Mouse (Mus musculus): ENCODE measurements at regions not wholly inside any gene's neighbourhood (a gene's known extent, or its start where the extent isn't known, plus 50 kb on each side); places are given as distances from the start of the nearest gene placed in this dataset.

- DNase-seq (ENCODE audit: low spot score), result no peak
Measured at GRCm38 (mm10) chr19:18200105-18200782, 362.8 kb upstream of the Pcsk5 start.

- no peak for DNase-seq (ENCODE audit: low spot score)
Measured at GRCm38 (mm10) chr19:18189102-18189742, 351.8 kb upstream of the Pcsk5 start.

DNA sequence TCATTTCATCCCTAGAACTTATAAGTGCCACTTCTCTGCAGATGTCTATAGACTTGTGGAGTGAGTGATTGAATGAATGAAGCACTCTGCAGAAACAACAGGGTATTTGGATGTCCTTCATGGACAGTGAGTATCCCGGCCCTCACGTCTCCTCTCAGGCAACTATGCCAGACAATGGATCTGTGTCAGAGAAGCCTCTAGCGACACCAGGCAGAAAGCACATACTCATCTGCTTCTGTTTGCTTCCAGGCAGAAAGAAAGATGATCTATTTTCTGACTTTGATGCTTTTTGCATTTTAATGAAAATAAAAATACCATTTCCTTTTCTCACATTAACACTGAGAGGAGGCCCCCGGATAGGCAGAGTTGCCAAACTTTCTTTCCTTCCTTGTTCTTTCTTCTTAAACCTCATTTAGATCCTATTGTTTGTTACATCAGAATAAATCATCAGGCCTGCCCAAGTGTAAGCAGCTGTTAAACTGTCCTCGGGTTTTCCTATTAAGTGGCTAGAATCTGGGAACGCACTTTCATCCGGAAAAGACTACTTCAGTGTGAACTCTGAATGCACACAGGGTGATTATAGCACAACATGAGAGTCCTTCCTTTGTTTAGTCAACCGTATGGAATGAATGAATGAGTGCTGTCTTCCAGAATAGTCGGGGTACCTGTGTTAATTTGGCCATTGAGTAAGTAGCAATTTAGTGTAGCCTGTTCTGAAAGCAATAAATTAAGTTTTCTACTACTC is 350.9 kb upstream of the Pcsk5 start:
- DNase-seq (ENCODE audit: low spot score), result no peak

- DNase-seq (ENCODE audit: low spot score), result no peak
Measured at GRCm38 (mm10) chr19:18185767-18186554, 348.5 kb upstream of the Pcsk5 start.

- DNase-seq (ENCODE audit: low spot score), result no peak
Measured at GRCm38 (mm10) chr19:18185211-18185610, 347.8 kb upstream of the Pcsk5 start.

GRCm38 (mm10) chr19:18176200-18176599 is 338.8 kb upstream of the Pcsk5 start:
- DNase-seq (ENCODE audit: low spot score), result no peak

DNA sequence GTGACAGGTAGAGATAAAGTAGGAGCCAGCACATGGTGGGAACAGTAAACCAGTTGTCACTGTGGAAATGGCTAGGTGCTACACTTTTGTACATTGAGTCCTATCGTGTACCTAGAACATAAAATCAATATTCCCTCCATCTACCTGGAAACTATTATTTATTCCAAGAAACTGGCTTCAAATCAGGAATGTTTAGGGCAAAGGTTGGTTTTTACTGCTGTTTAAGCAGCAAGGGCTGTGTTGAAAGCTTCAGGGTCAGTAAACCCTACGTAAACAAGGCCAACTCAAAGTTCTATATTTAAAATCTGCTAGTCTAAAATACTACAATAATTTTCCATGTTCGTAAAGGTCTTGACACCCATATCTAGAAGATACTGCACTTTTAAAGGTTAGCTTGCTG is 309.1 kb upstream of the Pcsk5 start:
- no peak for DNase-seq (ENCODE audit: low spot score)

DNA sequence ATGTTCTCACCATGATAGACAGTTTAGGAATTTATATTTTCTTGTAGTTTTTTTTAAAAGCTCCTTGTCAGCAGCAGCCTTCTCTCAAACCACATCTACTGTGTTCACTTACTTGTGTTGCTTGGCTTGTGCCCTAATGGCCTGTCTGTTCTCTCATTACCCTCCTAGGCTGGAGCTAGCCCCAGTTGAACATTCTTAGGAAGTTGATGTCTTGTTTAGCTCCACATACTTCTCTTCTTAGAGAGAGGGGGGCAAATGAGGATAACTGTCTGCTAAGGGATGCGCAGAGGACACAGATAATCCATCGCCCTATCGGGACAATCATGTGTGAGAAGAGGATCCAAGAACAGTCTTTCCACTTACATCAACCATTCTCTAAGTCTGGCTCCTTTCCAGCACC is 293.5 kb upstream of the Pcsk5 start:
- no peak for DNase-seq (ENCODE audit: low spot score)

DNA sequence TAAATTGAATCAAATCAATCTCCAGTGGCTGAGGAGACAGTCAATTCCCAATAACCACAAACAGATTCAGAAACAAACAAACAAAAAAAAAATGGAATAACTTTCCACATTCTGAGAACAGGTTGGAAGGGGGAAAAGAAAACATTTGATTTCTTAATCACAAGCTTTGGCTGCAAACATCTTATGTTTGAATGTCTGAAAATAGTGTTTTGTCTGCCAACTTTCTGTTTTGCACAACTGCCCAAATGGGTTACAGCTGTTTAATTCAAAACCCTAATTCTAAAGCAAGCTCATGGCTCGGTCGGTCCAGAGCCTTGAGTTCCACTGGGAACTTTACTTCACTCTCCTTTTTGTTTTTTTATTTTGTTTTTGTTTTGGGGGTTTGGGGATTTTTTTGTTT is 291.4 kb upstream of the Pcsk5 start:
- no peak for DNase-seq (ENCODE audit: low spot score)

- DNase-seq (ENCODE audit: low spot score), result no peak
Measured at GRCm38 (mm10) chr19:18106236-18106635, 268.8 kb upstream of the Pcsk5 start.

DNA sequence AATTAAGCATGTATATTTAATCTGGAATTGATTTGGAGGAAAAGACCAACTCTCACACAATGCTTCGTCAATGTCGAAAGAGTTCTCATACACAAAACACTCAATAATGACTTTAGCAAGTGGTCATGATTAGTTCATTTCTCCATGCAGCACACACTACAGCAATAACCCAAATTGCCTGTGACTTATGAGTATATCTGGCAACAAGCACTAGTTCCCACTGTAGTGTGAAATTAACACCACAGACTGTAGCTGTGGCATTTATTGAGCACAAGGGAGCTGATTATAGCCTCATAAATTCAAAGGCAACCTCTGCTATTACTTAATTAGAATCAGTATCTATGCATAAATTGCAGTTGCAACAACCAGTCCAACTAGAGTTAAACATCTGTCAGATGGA is 267.2 kb upstream of the Pcsk5 start:
- no peak for DNase-seq (ENCODE audit: low spot score)

GRCm38 (mm10) chr19:18101423-18102341 is 264.2 kb upstream of the Pcsk5 start:
- no peak for DNase-seq (ENCODE audit: low spot score)

GRCm38 (mm10) chr19:18083312-18083711 is 245.9 kb upstream of the Pcsk5 start:
- no peak for DNase-seq (ENCODE audit: low spot score)

DNA sequence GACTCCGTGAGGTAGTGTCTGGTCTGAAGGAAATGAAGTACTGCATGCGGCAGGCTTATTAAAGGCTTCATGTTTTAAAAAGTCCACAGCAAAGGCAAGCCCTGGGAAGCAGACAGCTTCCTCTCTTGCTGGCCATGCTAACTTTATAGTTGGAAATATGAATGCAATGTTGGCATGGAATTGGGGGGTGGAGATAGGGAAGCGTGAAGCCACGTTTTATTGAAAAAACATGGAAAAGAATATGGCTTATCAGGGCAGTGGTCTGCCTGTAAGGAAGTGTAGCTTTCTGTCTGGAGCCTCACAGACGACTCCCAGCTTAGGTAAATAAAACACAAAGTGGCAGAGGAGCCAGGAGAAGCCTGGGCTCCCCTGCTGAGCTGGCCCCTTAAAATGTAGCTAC is 231.5 kb upstream of the Pcsk5 start:
- DNase-seq (ENCODE audit: low spot score), result no peak

DNA sequence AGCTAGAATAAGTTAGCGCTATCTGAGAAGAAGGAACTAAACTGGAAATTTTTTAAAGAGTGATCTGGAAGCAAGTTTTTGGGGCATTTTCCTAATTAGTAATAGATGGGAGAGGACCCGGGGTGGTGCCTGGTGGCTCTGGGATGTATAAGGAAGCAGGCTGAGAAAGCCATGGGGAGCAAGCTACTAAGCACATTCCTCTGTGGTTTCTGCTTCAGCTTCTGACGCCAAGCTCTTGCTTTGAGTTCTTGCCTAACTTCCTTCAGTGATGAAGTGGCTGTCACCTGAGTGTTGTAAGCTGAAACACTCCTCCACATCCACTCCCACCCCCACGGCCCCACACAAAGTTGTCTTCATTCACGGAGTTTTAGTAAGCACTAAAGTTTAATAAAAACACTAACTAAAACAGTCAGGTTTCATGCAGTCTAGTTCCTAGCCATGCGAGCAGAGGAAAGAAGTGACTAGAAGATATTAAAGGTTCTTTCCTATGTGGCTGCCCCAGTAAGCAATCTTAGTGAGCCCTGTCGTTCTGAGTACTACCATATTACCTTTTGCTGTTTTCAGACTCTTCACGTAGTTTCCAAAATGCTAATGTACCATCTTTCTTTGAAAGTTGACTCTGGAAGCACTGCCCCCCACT is 230.5 kb upstream of the Pcsk5 start:
- no peak for DNase-seq (ENCODE audit: low spot score)

DNA sequence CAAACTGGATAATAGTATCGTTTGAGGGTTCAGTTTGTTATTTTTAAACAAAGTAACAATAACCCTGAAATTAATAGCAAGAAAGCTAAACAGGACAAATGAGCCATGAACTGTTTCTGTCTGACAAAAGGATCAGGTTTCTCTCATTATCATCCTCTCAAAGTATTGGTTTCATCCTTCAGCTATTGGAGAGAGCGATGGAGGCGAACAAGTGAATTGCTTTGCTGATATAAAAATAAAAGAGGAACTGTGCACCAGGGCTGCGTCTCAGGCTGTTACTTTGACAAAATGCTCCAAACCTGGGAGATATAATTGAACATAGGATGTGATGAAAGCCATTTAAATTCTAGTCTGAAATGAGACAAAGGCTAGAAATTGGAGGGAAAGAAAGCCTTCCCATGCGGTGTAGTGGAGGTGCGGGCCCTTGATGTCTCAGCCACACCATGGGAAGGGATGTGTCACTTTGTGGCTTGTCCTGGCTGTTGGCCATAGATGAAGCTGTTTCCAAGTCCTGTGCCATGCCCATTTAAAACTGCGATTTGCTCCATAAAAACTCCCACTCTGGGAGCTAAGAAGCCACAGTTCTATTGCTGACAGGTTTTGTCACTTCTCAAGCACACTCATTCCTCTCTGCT is 219.9 kb upstream of the Pcsk5 start:
- DNase-seq (ENCODE audit: low spot score), result peak; percentile 10

GRCm38 (mm10) chr19:18056414-18057254 is 219.2 kb upstream of the Pcsk5 start:
- peak; percentile 27 for DNase-seq (ENCODE audit: low spot score)

DNA sequence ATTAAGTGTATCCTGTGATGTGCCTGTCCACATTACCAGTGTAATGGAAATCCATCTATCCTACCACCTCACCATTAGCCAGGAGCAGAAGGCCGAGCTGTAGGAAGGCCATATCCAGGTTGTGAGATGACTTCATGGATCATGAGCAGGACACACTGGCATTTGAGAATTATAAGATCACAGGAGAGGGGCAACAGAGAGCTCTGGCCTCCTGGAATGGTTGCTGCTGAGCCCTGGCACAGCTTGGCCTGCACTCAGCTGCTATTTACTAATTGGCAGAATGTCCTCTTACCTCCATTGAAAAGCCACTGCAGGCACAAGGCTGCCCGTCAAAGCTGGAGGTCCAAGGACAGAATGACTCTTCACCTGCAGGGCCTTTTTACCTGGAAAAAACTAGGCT is 212.9 kb upstream of the Pcsk5 start:
- no peak for DNase-seq (ENCODE audit: low spot score)

DNA sequence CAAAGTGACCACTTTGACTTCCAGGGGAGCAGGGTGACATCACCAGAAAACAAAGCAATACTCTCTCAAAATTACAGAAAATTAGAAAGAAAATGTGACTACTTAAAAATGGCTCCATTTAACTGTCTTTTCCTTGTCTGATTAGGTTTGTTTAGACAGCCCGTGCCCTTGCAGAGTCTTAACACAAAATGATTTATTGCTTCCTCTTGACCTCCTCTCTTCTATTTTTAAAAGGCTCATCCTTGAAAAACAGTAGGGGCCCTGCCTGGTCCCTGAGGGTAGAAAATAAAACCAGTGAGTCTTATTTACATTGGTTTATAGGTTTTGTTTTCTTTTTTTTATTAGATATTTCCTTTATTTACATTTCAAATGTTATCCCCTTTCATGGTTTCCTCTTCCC is 196.8 kb upstream of the Pcsk5 start:
- no peak for DNase-seq (ENCODE audit: low spot score)

All from retina, embryonic 14.5 days (tissue).